Mouse (Mus musculus) kidney, embryonic 15.5 days (tissue): ENCODE measurements around the gene Gmps. TPM values are rescaled to one million over a fixed set of nuclear protein-coding genes. Genes with fewer than 3 reads are reported as not detected.

Source experiments
- ATAC-seq: fragments of 200-750 bp; cut with Nextera tagmentation; replicated peaks from 2 replicates; pipeline ENCODE4 v1.8.0; 2017; ENCODE audit warnings: moderate TSS enrichment; ENCODE audit not compliant: low FRiP score
- H3K27ac ChIP-seq: fragments of 300-500 bp; sonication (generic); 2 replicates; pipeline ENCODE4 v1.5.1; 2015; ENCODE audit warnings: mild to moderate bottlenecking, inconsistent platforms
- H3K27me3 ChIP-seq: fragments of 300-500 bp; sonication (generic); 2 replicates; pipeline ENCODE4 v1.6.1; 2015; ENCODE audit warnings: inconsistent platforms
- H3K36me3 ChIP-seq: fragments of 300-500 bp; sonication (generic); 2 replicates; pipeline ENCODE4 v1.6.1; 2015; ENCODE audit warnings: inconsistent platforms
- H3K4me1 ChIP-seq: fragments of 300-500 bp; sonication (generic); 2 replicates; pipeline ENCODE4 v1.6.1; 2015; ENCODE audit warnings: inconsistent platforms
- H3K4me2 ChIP-seq: fragments of 300-500 bp; sonication (generic); 2 replicates; pipeline ENCODE4 v1.6.1; 2015; ENCODE audit warnings: moderate library complexity, mild to moderate bottlenecking, inconsistent platforms
- H3K4me3 ChIP-seq: fragments of 300-500 bp; sonication (generic); replicated peaks from 2 replicates; pipeline ENCODE4 v1.5.1; 2015; ENCODE audit warnings: mild to moderate bottlenecking, inconsistent platforms
- H3K9ac ChIP-seq: fragments of 300-500 bp; sonication (generic); 2 replicates; pipeline ENCODE4 v1.6.1; 2015; ENCODE audit warnings: mild to moderate bottlenecking, inconsistent platforms
- H3K9me3 ChIP-seq: fragments of 300-500 bp; sonication (generic); replicated peaks from 2 replicates; pipeline ENCODE4 v1.6.1; 2016; ENCODE audit warnings: inconsistent platforms
- WGBS: fragments of 180-500 bp; shearing (Covaris S2); methylation state at CpG from one replicate; pipeline ENCODE4 v1.1.7; 2015; ENCODE audit warnings: mixed read lengths; 5-methylcytosine and 5-hydroxymethylcytosine counted together
- polyA plus RNA-seq: library from polyadenylated mRNA; unstranded; fragments of >200 nt; fragmentation: Nextera tagmentation; extraction: Ambion mirVana; gene quantifications from 2 replicates; pipeline ENCODE4 v1.2.1, GENCODE M21; 2015

Gmps gene
- polyA plus RNA-seq, 1 experiment from 2014 or later = 49.9 TPM

DNA sequence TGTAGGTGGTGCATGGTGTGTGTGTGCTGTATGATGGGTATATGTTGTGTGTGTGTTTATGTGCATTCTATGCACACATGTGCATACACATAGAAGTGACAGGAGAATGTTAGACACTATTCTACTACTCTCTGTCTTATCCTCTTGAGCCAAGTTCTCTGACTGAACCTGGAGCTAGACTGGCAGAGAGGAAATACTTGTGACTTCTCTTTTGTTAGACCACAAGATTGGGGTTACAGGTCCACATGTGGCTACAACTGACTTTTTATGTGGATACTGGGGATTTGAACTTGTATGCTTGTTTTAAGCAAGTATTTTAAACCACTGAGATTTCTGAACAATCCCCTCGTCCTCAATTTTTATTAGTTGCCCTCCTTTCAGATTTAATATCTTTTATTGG is 10.8 kb downstream of the Gmps start:
- no peak overlapping the region for H3K4me3 ChIP-seq
- no peaks in the 10 kb centered on the region for H3K4me1 ChIP-seq
- H3K27ac ChIP-seq = no peak overlapping the region
- H3K27me3 ChIP-seq = no peaks in the 10 kb centered on the region
- no peaks in the 10 kb centered on the region for H3K9me3 ChIP-seq
- H3K36me3 ChIP-seq = peaks cover 77% of the 10 kb centered on the region
- no peak overlapping the region for H3K4me2 ChIP-seq
- 89% methylated on average over 1 of the region's 1 CpGs for WGBS
- no peak overlapping the region for H3K9ac ChIP-seq
- ATAC-seq = no peak

DNA sequence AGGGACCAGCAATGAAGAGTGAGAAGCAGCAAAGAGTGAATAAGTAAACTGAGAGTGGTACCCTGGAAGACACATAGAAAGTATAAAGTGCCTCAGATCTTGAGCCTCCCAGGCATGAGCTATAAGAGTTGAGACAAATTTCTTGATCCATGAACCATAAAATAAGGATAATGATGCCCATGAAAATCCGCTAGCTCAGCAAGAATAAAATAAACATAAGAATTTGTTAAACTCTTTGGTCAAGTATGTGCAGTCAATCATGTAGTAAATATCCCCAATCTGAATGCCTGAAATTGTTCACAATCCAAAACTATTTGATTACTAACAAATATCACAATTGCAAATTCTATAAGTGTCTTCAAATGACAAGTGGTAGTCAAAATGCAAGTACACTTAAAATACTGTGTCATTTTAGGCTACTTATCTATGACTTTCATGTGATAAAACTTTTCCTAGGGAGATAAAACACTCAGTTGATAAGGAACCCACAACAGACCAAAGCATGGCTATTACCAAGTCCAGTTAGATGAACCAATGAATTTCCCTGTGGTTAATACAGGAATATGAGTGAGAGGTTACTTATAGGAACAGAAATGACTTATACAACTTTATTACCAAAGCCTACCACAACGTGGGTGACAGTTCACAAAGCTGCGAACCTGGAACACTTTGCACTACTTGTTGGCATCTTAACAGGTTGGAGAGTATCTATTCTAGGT is 13.0 kb downstream of the Gmps start:
- no peak overlapping the region for H3K27ac ChIP-seq
- 83% methylated on average over 3 of the region's 3 CpGs for WGBS
- peaks cover 79% of the 10 kb centered on the region for H3K36me3 ChIP-seq

DNA sequence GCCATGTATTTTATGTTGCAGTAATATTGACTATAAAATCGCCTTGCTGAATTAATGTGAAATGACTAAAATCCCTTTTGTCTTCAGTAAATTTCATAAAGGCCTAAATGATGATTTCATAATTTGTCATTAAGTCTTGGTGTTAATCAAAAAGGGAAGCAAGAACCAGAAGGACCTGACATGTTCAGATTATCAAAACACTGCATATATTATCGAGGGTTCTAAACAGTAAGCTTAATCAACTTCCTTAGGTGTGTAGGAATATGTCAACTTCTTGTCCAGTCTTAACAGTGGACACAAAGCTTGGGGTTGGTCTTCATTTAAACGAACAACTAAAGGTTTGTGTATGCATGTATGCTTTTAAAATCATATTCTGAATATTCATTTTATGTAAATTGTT is 45.5 kb downstream of the Gmps start:
- 91% methylated on average over 3 of the region's 3 CpGs for WGBS
- H3K36me3 ChIP-seq = peaks cover 16% of the 10 kb centered on the region
- no peaks in the 10 kb centered on the region; the same call in 1 of the 2 replicates for H3K9me3 ChIP-seq
- H3K9ac ChIP-seq = no peak overlapping the region
- H3K27ac ChIP-seq = no peak overlapping the region
- H3K4me2 ChIP-seq = no peak overlapping the region
- no peaks in the 10 kb centered on the region for H3K4me1 ChIP-seq
- ATAC-seq = no peak
- H3K27me3 ChIP-seq = no peaks in the 10 kb centered on the region
- H3K4me3 ChIP-seq = no peak overlapping the region

More for the DNA sequence above, 13.0 kb downstream of the Gmps start:
- Histone ChIP-seq H3K27me3 (no peaks in the 10 kb centered on the region), H3K9me3 (no peaks in the 10 kb centered on the region), H3K4me3 (no peak overlapping the region), H3K4me1 (no peaks in the 10 kb centered on the region), H3K4me2 (no peak overlapping the region), H3K9ac (no peak overlapping the region)
- ATAC-seq = no peak

DNA sequence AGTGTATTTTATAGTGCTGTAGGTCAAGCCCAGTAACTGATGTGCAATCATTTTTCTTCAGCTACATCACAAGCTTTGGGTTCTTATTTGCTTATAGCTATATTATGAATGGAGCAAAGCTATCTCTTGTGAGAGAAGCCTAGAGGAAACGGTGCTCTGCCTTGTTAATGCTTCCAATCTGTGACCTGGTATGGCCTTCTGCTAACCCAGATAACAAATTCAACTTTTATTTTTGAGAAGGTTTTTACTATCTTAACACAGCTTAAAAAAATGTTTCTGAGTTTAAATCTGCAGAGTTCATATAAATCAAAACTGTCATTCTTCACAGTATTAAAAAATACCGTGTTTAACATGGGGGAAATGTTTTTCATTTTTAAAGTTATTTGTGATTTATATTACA is 46.0 kb downstream of the Gmps start:
- Histone ChIP-seq H3K9me3 (no peaks in the 10 kb centered on the region; the same call in 1 of the 2 replicates), H3K36me3 (peaks cover 16% of the 10 kb centered on the region), H3K4me3 (no peak overlapping the region), H3K4me1 (no peaks in the 10 kb centered on the region), H3K27ac (no peak overlapping the region), H3K27me3 (no peaks in the 10 kb centered on the region), H3K4me2 (no peak overlapping the region), H3K9ac (no peak overlapping the region)
- WGBS = 78% methylated on average over 2 of the region's 2 CpGs
- no peak for ATAC-seq

DNA sequence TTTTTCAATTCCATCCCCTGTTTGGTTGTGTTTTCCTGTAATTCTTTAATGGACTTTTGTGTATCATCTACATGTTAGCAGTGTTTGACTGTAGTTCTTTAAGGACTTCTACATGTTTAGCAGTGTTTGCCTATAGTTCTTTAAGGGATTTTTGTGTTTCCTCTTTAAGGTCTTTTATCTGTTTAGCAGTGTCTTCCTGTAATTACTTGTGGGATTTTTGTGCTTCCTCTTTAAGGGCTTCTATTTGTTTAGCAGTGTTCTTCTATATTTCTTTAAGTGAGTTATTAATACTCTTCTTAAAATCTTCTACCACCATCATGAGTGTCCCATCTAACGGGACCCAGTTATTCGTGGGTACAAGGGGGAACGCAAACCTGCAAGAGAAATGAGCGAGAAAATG is 53.9 kb downstream of the Gmps start:
- 97% methylated on average over 4 of the region's 4 CpGs for WGBS

DNA sequence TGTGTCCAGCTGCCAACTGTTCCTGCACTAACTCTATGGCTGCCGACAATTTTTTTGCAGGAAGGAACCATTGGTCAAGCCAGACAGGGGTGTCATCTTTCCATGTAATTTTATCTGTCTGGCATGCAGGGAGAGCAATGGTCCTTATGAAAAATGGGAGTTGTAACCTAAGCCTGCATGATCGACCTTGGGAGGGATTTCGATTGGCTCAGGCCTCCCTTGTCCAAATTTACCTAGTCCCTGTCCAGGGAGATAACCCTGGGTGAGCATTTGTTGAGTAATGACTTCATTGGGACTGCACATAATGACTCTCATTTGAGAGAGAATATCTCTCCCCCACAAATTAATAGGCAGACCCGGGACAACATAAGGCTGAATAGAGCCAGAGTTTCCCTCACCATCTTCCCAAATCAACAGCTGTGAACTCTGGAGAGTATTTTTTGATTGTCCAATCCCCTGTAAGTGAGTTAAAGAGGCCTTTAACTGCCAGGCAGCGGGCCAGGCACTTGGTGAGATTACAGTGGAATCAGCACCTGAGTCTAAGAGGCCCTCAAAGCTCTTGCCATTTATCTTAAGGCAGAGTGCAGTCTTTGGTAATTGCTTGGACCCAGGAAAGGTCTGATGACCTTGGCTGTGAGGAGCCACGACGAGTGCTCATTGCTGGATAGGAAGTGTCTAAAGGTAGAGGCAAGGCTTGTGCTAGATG is 62.4 kb downstream of the Gmps start:
- H3K4me3 ChIP-seq = no peak overlapping the region
- 62% methylated on average over 7 of the region's 7 CpGs for WGBS
- no peak overlapping the region for H3K27ac ChIP-seq
- no peaks in the 10 kb centered on the region for H3K27me3 ChIP-seq
- ATAC-seq = no peak
- H3K4me2 ChIP-seq = no peak overlapping the region
- no peaks in the 10 kb centered on the region for H3K4me1 ChIP-seq
- no peak overlapping the region for H3K9ac ChIP-seq
- H3K36me3 ChIP-seq = no peaks in the 10 kb centered on the region
- H3K9me3 ChIP-seq = no peaks in the 10 kb centered on the region

More for the DNA sequence above, 53.9 kb downstream of the Gmps start:
- no peaks in the 10 kb centered on the region for H3K4me1 ChIP-seq
- H3K9me3 ChIP-seq = no peaks in the 10 kb centered on the region; the same call in 1 of the 2 replicates
- H3K9ac ChIP-seq = no peak overlapping the region
- no peak overlapping the region for H3K4me2 ChIP-seq
- H3K27me3 ChIP-seq = no peaks in the 10 kb centered on the region
- no peak overlapping the region for H3K27ac ChIP-seq
- ATAC-seq = no peak
- H3K4me3 ChIP-seq = no peak overlapping the region
- H3K36me3 ChIP-seq = no peaks in the 10 kb centered on the region

DNA sequence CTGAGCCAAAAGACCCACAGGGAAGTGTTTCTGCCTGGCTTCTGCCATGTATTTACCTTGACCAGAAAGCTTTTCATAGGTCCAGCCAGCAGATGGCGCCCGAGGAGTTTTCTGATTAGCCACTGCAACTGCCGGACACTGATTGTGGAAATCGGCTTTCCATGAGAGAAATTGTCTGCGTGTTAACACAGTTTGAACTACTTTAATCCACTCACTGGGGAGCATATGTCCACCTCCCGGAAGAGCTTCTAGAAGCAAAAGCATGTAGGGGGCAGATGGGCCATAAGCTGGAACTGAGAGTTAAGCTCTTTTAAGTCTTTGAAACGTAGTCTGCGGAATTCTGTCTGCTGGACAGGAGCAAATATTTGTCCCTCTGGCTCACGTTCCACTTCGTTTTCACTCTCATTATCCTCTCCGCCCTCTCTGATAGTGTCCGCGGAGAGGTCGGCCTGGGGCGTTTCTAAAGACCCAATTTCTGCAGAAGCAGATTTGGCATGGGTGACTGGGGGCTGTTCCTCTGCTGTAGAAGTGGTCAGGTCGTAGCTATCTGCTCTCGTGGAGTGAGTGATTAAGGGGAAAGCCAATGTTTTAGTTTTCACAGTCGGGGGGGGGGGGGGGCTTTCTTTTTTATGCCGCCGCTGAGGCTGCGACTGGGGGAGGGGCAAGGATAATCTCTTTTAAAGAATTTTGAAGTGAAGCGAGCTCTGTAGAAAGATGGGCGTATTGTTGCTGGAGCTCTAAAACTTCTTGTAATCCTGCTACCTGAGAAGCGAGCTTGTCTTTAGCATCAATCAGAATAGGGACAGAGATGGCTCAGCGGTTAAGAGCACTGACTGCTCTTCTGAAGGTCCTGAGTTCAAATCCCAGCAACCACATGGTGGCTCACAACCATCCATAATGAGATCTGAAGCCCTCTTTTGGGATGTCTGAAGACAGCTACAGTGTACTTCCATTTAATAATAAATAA is 64.2 kb downstream of the Gmps start:
- H3K4me3 ChIP-seq = peak overlapping the region; percentile 46
- ATAC-seq = peak; percentile 88
- H3K4me1 ChIP-seq = no peaks in the 10 kb centered on the region
- 14% methylated on average over 25 of the region's 25 CpGs for WGBS
- H3K9ac ChIP-seq = peak overlapping the region; percentile 21
- peak overlapping the region; percentile 72 for H3K4me2 ChIP-seq
- no peaks in the 10 kb centered on the region for H3K9me3 ChIP-seq
- H3K27me3 ChIP-seq = no peaks in the 10 kb centered on the region
- H3K36me3 ChIP-seq = no peaks in the 10 kb centered on the region
- H3K27ac ChIP-seq = peak overlapping the region; percentile 63

Other genes with a start within 250 kb of the Gmps start
- 10.3 and 11.3 TPM in 2 replicates for gene Plch1, start 76.6 kb upstream of the Gmps start, polyA plus RNA-seq
- 5.7 and 6.8 TPM in 2 replicates for gene E130311K13Rik, start 46.6 kb upstream of the Gmps start, polyA plus RNA-seq
- gene Slc33a1, start 11.3 kb upstream of the Gmps start, polyA plus RNA-seq = 23.6 and 27.6 TPM in 2 replicates
- 0.03 TPM in 2 replicates for gene Vmn2r1, start 105.4 kb downstream of the Gmps start, polyA plus RNA-seq
- not detected in 2 replicates for gene Vmn2r2, start 165.8 kb downstream of the Gmps start, polyA plus RNA-seq